Mouse (Mus musculus): Measurements from ENCODE around the gene Prkx.

The Prkx gene

GRCm38 (mm10) chrX:77796238-77796835 is at the start of gene Prkx:
Prkx (minus strand) TSS chrX:77796278.
- peak; percentile 57 for DNase-seq

DNA sequence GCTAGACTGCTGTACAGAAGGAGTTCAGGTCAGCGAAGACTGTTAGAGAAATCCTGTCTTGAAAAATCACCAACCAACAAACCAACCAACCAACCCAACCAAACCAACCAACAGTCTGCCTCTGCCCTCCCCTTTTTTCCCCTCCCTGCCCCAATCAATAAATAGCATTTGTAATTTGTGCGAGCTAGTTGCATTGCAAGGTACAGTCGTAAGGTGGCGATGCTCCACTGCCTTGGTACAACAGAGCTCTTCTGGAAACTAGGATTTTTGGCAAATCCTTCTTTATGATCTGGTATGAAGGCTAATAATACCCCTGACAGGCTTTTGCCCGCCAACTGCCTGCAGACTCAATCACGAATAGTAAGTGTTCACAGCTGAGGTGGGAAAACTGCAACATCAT is 16.0 kb upstream of the Prkx start:
- DNase-seq, result no peak

DNA sequence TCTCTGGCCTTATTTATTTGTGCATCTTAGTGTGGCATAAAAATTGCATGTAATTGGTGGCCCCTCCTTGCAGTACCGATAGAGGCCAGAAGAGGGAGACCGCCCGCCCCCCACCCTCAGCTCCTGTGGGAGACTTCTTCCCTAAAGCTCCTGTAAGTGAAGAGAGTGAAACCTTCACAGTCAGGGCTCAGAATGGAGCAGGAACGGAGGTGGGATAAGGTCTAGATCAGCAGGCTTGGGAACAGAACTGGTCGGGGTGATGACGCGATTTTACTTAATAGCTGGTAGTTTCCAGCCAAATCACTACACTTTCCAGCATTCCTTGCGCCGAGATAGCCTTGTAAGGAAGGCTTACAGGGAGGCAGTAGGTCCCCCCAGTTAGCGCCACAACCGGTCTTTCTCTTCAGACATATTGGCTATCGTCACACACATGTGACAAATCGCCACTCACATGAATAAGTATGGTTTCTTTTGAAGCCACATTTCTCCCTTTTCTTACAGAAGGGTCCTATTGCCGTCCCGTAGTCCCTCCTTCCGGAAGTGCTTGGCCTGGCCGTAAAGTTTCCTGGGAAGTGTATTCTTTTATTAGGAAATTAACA is 14.6 kb upstream of the Prkx start:
- DNase-seq, result peak; percentile 43

DNA sequence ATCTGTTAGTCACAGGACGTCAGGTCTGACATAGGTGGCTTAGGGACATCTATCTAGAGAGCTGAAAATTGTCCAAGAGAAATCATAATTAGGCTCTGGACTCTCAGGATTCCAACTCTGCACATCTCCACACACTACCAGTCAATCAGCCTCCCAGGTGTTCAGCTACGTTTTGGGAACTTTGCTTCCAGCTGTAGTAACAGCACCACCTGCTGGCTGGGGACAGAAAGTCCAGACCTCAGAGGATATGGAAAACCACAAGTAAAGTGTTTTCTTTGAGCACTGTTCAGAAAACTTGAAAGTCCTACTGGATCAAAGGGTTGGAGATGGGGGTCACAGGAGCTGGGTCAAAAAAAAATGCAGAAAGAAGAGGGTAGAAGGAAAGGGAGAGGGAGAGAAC is 12.5 kb upstream of the Prkx start:
- DNase-seq, result peak; percentile 53

- DNase-seq, result no peak
Observed at GRCm38 (mm10) chrX:77802293-77802692, 6.2 kb upstream of the Prkx start.

- DNase-seq, result no peak
Observed at GRCm38 (mm10) chrX:77801543-77801942, 5.5 kb upstream of the Prkx start.

DNA sequence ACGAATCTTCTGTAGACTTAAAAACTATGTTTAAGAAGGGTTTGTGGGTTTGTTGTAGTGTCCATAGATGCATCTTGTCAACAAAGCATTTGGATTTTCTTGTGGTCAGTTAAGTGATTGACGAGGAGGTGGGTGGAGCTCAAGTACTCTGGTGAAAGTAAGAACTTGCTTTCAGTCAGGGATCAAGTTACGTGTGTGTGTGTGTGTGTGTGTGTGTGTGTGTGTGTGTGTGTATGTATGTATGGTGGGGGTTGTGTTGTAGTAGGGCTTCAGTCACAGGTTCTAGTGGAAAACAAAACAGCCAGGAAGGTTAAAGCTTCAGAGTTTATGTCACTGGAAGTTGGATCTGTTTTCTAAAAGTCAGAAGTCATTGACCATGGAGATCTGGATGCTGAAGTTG is 3.5 kb upstream of the Prkx start:
- DNase-seq, result no peak

DNA sequence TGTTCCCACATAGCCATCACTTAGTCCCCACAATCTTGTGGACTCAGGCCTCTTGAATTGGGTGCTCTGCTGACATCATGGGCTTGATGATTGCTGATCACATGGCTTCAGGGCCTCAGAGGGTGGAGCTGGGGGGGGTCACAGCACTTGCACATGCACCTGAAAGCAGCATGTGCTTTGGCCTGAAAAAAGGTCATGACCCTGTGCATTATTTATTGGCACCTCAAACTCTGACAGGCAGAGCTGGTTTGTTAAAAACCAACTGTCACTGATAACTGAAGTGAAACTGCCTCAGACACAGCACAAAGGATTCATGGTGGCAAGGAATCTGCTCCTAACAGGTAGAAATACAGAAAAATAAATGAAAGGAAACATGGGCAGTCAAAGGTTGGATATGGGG is 1.7 kb upstream of the Prkx start:
- DNase-seq, result no peak

GRCm38 (mm10) chrX:77796916-77797315 is 838 bp upstream of the Prkx start:
- no peak for DNase-seq

GRCm38 (mm10) chrX:77795858-77796174 is 262 bp downstream of the Prkx start:
- DNase-seq, result peak; percentile 89

DNA sequence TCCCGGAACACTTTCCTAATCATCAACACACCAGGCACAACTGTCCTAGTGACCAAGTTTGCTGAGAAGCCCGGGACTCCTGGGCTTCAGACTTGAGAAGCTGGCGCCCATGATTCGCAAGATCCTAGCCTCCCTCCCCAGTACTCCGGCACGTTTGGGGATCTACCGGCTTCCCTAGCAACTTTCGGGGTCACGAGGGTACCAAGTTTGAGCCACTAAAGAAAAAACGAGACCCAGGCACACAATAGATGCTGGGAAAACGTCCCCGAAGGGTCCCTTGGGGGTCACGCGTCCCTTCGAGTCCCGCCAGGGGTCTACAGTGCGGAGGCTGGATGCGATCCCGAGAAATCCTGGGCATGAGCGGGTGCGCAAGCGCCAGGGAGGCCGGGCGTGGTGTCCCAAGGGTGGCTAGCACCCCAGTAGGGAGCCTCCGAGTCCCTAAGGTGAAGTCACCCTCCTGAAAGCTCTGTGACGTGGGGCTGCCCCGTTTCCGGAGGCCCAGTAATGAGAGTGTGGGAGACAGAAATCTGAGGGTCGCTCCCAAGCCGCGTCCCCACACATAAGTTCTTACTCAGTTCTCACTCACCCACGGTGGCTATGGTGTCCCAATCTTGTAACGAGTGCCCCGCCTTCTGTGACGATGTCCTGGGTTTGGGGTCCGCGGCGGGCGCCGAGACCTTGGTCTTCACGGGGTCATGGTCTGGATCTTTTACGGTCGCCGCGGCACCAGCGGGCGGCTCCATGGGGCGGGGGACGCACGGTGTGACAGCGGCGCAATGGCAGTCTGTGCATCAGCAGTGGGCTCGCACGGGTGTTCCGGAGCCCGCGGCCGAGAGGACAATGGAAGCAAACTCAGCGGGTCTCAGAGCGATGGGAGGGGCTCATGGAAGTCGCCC is 868 bp downstream of the Prkx start:
- DNase-seq, result peak; percentile 11

- DNase-seq, result no peak
Observed at GRCm38 (mm10) chrX:77788675-77789074, 7.4 kb downstream of the Prkx start.

GRCm38 (mm10) chrX:77786354-77786753 is 9.7 kb downstream of the Prkx start:
- no peak for DNase-seq

- no peak for DNase-seq
Observed at GRCm38 (mm10) chrX:77777822-77778221, 18.3 kb downstream of the Prkx start.

GRCm38 (mm10) chrX:77765153-77765552 is 30.9 kb downstream of the Prkx start:
- no peak for DNase-seq

GRCm38 (mm10) chrX:77744260-77744659 is 51.8 kb downstream of the Prkx start:
- no peak for DNase-seq

GRCm38 (mm10) chrX:77741383-77741782 is 54.7 kb downstream of the Prkx start:
- DNase-seq, result peak; percentile 46

DNA sequence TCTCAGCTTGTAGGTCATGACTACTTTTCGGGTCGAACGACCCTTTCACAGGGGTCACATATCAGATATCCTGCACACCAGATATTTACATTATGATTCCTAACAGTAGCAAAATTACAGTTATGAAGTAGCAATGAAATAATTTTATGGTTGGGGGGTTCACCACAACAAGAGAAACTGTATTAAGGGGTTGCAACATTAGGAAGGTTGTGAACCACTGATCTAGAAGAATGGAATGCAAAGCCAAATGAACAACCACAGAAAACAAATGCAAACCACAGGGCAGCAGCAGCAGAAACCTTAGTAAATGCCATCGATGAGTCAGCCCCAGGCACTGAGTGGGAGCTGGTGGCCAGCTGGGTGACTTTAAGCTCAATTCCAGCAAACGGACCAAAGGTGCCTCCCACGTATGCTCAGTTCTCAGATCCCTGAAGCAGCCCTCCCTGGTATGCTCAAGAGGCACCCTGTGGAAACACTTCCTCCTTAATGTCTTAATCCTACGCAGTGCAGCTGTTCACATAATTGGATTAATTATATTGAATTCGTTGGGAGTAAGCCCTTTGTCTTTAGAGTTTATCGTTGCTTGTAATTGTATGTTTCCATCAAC is 62.0 kb downstream of the Prkx start:
- DNase-seq, result no peak

- DNase-seq, result peak; percentile 38
Observed at GRCm38 (mm10) chrX:77720298-77720697, 75.8 kb downstream of the Prkx start.

All from embryo, embryonic 11 days (tissue).